Mouse (Mus musculus) testis, adult 2 months (tissue): ENCODE results near the gene Chd2. TPM values are rescaled to one million over a fixed set of nuclear protein-coding genes. Genes with fewer than 3 reads are reported as not detected.

Experiments used
- H3K27ac ChIP-seq: fragments of 200-500 bp; 2 replicates; pipeline ENCODE4 v1.5.1; 2012; ENCODE audit warnings: low read depth, low read length; ENCODE audit not compliant: control insufficient read depth, insufficient read depth
- H3K27me3 ChIP-seq: fragments of 200-500 bp; 2 replicates; pipeline ENCODE4 v1.6.1; 2012; ENCODE audit warnings: mild to moderate bottlenecking, low read length, moderate library complexity; ENCODE audit not compliant: control insufficient read depth, insufficient read depth
- H3K36me3 ChIP-seq: fragments of 200-500 bp; 2 replicates; pipeline ENCODE4 v1.6.1; 2012; ENCODE audit warnings: mild to moderate bottlenecking, low read length; ENCODE audit not compliant: control insufficient read depth, insufficient read depth
- H3K4me1 ChIP-seq: fragments of 200-500 bp; 2 replicates; pipeline ENCODE4 v1.6.1; 2012; ENCODE audit warnings: low read length; ENCODE audit not compliant: control insufficient read depth, insufficient read depth
- H3K4me3 ChIP-seq: fragments of 200-500 bp; 2 replicates; pipeline ENCODE4 v1.5.1; 2012; ENCODE audit warnings: low read depth, mild to moderate bottlenecking, low read length, moderate library complexity, mixed read lengths; ENCODE audit not compliant: control insufficient read depth
- CTCF ChIP-seq: fragments of 200-500 bp; IDR thresholded peaks from 2 replicates; pipeline ENCODE4 v1.5.1; 2012; ENCODE audit warnings: low read depth, mild to moderate bottlenecking, inconsistent platforms, low read length, moderate library complexity; ENCODE audit not compliant: control insufficient read depth, insufficient read depth, insufficient replicate concordance
- POLR2A ChIP-seq: fragments of 200-500 bp; IDR thresholded peaks from 2 replicates; pipeline ENCODE4 v1.6.1; 2012; ENCODE audit warnings: low read depth, mild to moderate bottlenecking, inconsistent platforms, low read length, moderate library complexity; ENCODE audit not compliant: control insufficient read depth
- polyA plus RNA-seq: library from polyadenylated mRNA; depleted of rRNA; stranded (reverse); fragments of >200 nt; gene quantifications from 2 replicates; pipeline ENCODE4 v1.2.3, GENCODE M21; 2012

The Chd2 gene
- polyA plus RNA-seq, 1 experiment: 20.6 TPM

DNA sequence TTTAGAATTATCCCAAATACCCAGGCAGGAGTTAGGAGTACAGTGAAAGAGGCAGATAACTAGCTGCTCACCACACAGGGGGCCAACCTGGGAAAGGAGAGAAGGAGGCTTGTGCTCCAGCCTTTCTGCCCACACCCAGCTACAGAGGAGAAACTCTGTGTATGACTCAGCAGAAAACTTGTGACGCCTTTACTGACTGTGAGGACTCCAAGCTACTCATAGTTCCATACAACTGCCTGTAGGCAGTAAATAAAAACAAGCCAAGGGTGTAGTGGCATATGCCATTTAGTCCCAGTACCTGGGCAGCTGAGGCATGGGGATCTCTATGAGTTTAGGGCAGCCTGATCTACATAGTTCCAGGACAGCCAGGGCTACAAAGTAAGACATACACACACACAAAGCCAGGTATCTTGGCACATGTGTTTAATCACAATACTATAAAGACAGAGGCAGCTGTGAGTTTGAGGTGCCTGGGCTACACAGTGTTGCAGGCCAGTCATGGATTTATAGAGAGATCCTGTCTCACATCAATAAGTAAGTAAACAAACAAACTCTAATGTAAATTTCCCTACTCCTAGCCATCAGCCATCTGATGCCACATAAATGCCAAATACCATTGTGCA, 24.1 kb downstream of the Chd2 start:
- Histone ChIP-seq H3K36me3 (no peaks in the 10 kb centered on the region; the same call in 1 of the 2 replicates), H3K27me3 (no peaks in the 10 kb centered on the region), H3K4me3 (no peak overlapping the region), H3K27ac (peak overlapping the region; percentile 52), H3K4me1 (peaks cover 4% of the 10 kb centered on the region)
- TF ChIP-seq POLR2A (no peak), CTCF (no peak)

DNA sequence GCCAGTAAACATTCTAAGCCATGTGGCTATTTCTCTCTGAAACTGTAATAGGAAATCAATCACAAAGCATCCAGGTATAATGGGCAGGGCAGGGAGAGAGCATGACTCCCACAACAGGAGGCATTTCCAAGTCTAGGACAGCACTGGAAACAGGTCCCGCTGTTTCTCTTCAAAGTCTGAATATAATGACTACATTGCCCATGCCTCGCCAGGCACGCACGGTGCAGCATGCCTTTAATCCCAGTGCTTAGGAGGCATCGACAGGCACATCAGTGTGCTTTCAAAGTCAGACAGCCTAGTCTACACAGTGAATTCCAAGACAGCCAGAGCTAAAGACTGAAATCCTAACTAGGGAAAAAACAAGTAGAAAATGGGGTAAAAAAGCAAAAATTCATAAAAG, 24.8 kb downstream of the Chd2 start:
- no peak overlapping the region for H3K4me3 ChIP-seq
- H3K27ac ChIP-seq: peak overlapping the region; percentile 39; the same call in 1 of the 2 replicates
- peaks cover 3% of the 10 kb centered on the region for H3K4me1 ChIP-seq
- no peaks in the 10 kb centered on the region; the same call in 1 of the 2 replicates for H3K36me3 ChIP-seq
- no peaks in the 10 kb centered on the region for H3K27me3 ChIP-seq
- TF ChIP-seq CTCF: no peak
- no peak for TF ChIP-seq POLR2A

DNA sequence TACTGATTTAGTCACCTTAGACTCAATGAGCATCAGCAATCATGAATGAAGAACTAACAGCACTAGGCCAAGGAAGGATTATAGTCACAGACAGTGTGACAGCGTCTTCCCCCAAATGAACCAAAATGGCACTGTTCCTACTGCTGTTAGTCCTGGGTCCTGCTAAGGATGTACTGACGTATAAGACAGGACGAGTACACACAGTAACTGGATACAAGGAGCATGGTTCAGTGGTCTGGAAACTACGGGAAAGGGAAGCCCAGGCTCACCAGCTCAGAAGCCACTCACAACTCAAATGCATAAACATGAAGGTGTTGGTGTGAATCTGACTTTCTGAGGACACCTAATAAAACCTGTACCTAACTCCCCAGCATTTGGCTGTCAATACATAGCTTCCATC, 27.1 kb downstream of the Chd2 start:
- H3K4me1 ChIP-seq: no peaks in the 10 kb centered on the region; the same call in 1 of the 2 replicates
- TF ChIP-seq POLR2A (no peak), CTCF (no peak)
- H3K4me3 ChIP-seq: no peak overlapping the region
- no peak overlapping the region for H3K27ac ChIP-seq
- H3K36me3 ChIP-seq: peaks cover 2% of the 10 kb centered on the region; the same call in 1 of the 2 replicates
- H3K27me3 ChIP-seq: no peaks in the 10 kb centered on the region

DNA sequence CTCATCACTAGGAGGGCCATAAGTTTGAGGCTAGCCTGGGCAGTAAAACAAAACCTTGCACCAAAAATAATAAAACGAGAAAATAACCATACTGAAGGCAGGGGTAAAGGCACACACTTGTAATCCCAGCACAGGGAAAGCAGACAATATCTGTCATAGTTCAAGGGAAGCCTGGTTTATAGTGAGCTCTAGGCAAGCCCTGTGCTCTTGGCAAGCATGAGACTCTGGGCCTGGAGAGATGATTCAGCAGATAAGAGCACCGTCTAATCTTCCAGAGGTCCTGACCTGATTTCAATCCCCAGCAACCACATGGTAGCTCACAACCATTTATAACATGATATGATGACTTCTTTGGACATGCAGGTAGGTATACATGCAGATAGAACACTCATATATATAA, 29.2 kb downstream of the Chd2 start:
- Histone ChIP-seq H3K4me1 (no peaks in the 10 kb centered on the region), H3K27me3 (no peaks in the 10 kb centered on the region), H3K4me3 (no peak overlapping the region), H3K27ac (no peak overlapping the region), H3K36me3 (peaks cover 2% of the 10 kb centered on the region; the same call in 1 of the 2 replicates)
- TF ChIP-seq POLR2A (no peak), CTCF (no peak)

DNA sequence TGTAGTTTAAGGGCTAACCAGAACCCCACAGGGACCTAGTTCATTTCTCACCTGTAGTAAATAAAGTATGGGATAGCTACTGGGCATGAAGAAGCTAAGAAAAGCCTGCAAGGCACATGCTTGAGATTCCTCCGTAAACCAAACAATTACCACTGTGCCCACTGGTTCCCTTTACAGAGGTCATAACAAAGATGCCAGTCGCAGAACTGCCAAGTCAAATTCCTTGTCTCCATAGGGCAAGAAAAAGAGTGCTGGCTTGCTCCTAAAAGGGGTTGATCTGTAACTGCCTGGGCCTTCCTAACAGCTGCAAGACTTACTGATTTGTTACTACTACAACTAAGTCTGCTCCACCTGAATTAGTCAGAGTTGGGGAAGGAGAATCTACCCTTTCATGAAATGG, 32.9 kb downstream of the Chd2 start:
- Histone ChIP-seq H3K36me3 (peaks cover 2% of the 10 kb centered on the region), H3K4me1 (no peaks in the 10 kb centered on the region), H3K4me3 (no peak overlapping the region), H3K27ac (no peak overlapping the region), H3K27me3 (no peaks in the 10 kb centered on the region)
- TF ChIP-seq CTCF: no peak

DNA sequence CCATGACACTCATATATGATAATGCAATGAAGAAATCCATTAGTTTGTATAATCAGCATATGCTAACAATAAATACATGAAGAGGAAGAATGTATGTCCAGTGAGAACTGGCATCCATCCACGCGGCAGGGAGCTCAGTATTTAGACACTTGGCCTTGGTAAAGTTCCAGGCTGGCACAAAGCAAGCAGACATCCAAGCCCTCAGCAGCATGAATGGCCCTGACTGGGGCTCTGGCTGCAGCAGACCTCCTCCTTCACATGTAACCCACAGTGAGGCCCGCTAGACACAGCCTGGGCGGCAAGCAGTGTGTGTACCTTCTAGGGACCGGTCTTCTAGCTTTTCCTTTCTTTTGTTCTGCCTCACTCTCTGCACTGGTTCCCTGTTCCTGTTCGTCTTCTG, 34.1 kb downstream of the Chd2 start:
- Histone ChIP-seq H3K27ac (no peak overlapping the region), H3K27me3 (no peaks in the 10 kb centered on the region), H3K4me1 (no peaks in the 10 kb centered on the region), H3K36me3 (peaks cover 2% of the 10 kb centered on the region), H3K4me3 (no peak overlapping the region)
- no peak for TF ChIP-seq CTCF
- TF ChIP-seq POLR2A: no peak

DNA sequence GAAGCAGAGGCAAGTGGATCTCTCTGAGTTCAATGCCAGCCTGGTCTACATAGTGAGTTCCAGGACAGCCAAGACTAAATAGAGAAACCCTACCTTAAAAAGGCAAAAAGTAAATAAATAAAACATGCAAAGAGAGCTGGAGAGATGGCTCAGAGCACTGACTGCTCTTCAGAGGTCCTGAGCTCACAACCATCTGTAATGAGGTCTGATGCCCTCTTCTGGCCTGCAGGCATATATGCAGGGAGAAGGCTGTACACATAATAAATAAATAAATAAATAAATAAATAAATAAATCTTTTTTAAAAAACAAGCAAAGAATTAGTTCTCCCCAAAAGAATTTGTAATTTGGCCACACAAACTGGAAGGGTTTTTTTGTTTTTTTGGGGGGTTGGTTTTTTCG, 34.8 kb downstream of the Chd2 start:
- H3K36me3 ChIP-seq: peaks cover 2% of the 10 kb centered on the region
- H3K4me1 ChIP-seq: no peaks in the 10 kb centered on the region
- no peak overlapping the region for H3K27ac ChIP-seq
- TF ChIP-seq CTCF (no peak), POLR2A (no peak)
- H3K4me3 ChIP-seq: no peak overlapping the region
- no peaks in the 10 kb centered on the region for H3K27me3 ChIP-seq
